Mouse (Mus musculus): Measurements from ENCODE around the gene Gm45521. TPM values are rescaled to one million over a fixed set of nuclear protein-coding genes. Genes with fewer than 3 reads are reported as not detected.

The Gm45521 gene
- total RNA-seq (2021), result not detected
- long read RNA-seq, experiment 1, result 0 reads
- long read RNA-seq, experiment 2, result 0 reads

GRCm38 (mm10) chr14:7957049-7957448, at the start of gene Gm45521:
TSS of gene Gm45521 (plus strand) at chr14:7957288.
- DNase-seq, result no peak

- DNase-seq, result no peak
Measured at GRCm38 (mm10) chr14:7909472-7909871, 47.6 kb upstream of the Gm45521 start.

GRCm38 (mm10) chr14:7913842-7914241, 43.2 kb upstream of the Gm45521 start:
- no peak for DNase-seq

GRCm38 (mm10) chr14:7914461-7914860, 42.6 kb upstream of the Gm45521 start:
- no peak for DNase-seq

GRCm38 (mm10) chr14:7918150-7918991, 38.7 kb upstream of the Gm45521 start:
- no peak for DNase-seq

GRCm38 (mm10) chr14:7919309-7919708, 37.8 kb upstream of the Gm45521 start:
- no peak for DNase-seq

- no peak for DNase-seq
Measured at GRCm38 (mm10) chr14:7919921-7920320, 37.2 kb upstream of the Gm45521 start.

- DNase-seq, result no peak
Measured at GRCm38 (mm10) chr14:7921459-7921858, 35.6 kb upstream of the Gm45521 start.

GRCm38 (mm10) chr14:7923635-7924034, 33.5 kb upstream of the Gm45521 start:
- DNase-seq, result no peak

- DNase-seq, result no peak
Measured at GRCm38 (mm10) chr14:7928362-7928761, 28.7 kb upstream of the Gm45521 start.

GRCm38 (mm10) chr14:7929029-7929428, 28.1 kb upstream of the Gm45521 start:
- DNase-seq, result no peak

- DNase-seq, result no peak
Measured at GRCm38 (mm10) chr14:7932151-7932550, 24.9 kb upstream of the Gm45521 start.

- DNase-seq, result no peak
Measured at GRCm38 (mm10) chr14:7934166-7934565, 22.9 kb upstream of the Gm45521 start.

GRCm38 (mm10) chr14:7937052-7937630, 19.9 kb upstream of the Gm45521 start:
- DNase-seq, result no peak

- DNase-seq, result no peak
Measured at GRCm38 (mm10) chr14:7938809-7939784, 18.0 kb upstream of the Gm45521 start.

- DNase-seq, result no peak
Measured at GRCm38 (mm10) chr14:7941413-7941812, 15.7 kb upstream of the Gm45521 start.

GRCm38 (mm10) chr14:7943101-7943800, 13.8 kb upstream of the Gm45521 start:
- DNase-seq, result peak; percentile 80

GRCm38 (mm10) chr14:7943801-7944135, 13.3 kb upstream of the Gm45521 start:
- DNase-seq, result peak; percentile 46

- DNase-seq, result peak; percentile 33
Measured at GRCm38 (mm10) chr14:7944349-7945039, 12.6 kb upstream of the Gm45521 start.

GRCm38 (mm10) chr14:7945261-7945660, 11.8 kb upstream of the Gm45521 start:
- DNase-seq, result no peak

- no peak for DNase-seq
Measured at GRCm38 (mm10) chr14:7951234-7951633, 5.9 kb upstream of the Gm45521 start.
